Mouse (Mus musculus): ENCODE measurements at regions not wholly inside any gene's neighbourhood (a gene's known extent, or its start where the extent isn't known, plus 50 kb on each side); places are given as distances from the start of the nearest gene placed in this dataset.

DNA sequence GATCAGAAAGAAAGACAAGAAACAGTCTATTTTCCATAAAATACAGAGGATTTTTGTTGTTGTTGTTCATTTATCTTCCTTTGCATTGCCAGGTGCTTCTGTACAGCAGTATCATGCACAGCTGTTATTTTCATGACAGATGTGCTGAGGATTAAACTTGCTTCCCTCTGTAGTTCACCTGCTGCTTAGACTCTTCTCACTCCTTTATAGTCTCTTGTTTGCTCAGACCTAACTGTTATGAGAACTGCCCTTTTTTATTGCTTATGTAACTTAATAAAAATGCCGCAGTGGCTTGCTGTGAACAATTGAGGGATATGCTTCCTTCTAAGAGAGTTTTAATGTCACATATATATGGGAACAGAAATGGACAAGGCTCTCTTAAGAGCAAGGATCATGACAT is 467.1 kb downstream of the Adcyap1 start:
- DNase-seq (ENCODE audit: low read depth), result no peak

DNA sequence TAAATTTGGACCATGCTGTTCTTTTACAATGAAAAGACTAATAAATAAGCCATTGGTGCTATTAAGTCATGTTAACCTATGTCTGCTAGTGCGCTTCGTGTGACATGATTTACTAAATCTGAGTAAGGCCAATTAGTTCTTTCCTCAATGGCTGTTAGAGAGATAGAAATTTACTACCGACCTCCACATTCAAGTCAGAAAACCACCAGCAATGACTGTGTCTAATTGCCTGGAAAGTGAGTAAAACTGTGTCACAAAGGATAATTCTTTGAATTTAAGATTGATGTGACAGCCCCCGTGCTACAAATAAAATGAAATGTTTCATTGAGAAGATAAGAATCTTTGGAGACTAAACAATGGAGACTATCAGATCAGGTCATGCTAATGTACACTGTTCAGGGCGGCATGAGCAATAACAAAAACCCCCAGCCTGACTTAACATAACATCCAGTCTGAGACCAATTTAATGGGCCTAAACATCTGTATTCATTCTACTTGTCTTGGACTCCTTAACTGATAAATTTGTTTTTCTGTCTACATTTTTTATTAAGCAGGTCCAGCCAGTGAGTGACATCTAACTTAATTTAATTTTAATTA is 477.6 kb downstream of the Adcyap1 start:
- DNase-seq (ENCODE audit: low read depth), result no peak

DNA sequence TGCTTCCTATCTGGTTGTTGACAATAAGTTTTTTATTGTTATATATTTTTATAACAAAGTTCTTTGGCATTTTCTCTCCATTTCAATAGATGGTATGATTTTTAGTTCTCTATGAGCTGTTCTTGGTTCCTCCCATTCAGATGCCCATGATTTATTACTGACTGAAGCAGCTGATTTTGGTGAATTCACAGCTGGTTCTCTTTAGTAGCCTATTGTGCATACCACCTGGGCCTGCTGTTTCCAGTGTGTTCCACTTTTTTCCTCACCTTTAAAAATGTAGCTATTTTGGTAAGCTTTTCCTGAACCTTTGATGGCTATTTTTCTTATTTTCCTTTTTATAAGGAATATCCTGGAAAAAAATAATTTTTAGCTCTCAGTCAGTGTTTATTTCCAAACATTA is 501.9 kb downstream of the Adcyap1 start:
- DNase-seq (ENCODE audit: low read depth), result no peak

DNA sequence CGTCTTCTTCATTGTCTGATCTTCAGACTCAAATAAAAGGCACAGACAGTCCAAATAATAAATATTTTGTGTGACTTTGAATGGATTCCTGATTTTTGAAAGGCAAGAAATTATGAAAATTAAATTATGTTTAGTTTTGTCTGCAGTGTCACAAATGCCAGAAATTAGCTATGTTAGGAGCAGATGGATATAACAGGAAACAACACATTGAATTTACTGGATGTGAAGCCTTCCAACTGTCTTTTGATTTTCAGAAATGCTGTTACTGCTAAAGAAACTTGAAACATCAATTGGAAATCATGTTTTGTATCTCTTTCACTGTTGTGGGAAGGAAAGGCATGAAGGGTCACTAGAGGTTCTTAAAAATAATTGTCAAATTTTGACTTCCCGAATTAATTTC is 518.8 kb downstream of the Adcyap1 start:
- no peak for DNase-seq (ENCODE audit: low read depth)

DNA sequence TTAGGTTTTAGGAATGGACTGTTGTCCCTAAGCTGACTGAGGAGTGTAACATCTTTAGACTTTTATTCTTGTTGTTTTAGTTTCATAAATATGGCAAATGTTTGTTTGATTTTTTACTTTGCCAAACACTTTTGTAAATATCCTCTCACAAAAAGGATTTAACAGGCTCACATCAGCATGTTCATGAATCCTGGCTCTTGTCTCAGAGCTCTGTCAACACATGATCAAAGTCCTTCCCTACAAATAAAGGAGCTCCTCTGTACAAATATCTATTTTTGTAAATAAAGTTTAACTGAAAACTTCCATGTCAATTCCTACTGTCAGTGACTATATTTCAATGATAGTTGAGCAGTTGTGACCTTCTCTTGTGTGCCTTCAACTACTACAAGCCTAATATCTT is 542.5 kb downstream of the Adcyap1 start:
- no peak for DNase-seq (ENCODE audit: low read depth)

DNA sequence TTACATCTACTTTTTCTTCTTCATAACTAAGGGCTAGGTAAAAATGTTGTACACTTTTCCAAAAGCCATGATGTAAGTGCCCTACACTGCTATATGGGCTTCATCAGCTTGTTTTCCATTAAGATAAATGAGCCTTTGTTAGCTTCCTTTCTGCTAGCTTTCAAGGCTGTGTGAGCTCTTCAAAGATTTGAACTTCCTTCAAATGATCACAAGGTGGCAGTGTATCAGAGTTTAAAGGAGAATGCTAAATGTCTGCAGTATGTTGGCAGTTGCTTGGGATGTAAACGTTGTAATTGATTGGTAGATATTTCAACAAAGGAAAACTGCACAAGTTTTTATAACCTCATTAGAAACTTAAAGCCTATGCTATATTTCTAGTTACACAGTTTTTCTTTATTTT is 563.5 kb downstream of the Adcyap1 start:
- peak; percentile 29 for DNase-seq (ENCODE audit: low read depth)
